Mouse (Mus musculus) common myeloid progenitor, adult 5-6 weeks (primary cell): ENCODE measurements at regions not wholly inside any gene's neighbourhood (a gene's known extent, or its start where the extent isn't known, plus 50 kb on each side); places are given as distances from the start of the nearest gene placed in this dataset.

Experiments used
- ATAC-seq: replicated peaks from 2 replicates; pipeline ENCODE4 v1.8.0; 2016; ENCODE audit warnings: low read depth, mild to moderate bottlenecking, moderate TSS enrichment, inconsistent platforms; ENCODE audit not compliant: poor library complexity, severe bottlenecking

DNA sequence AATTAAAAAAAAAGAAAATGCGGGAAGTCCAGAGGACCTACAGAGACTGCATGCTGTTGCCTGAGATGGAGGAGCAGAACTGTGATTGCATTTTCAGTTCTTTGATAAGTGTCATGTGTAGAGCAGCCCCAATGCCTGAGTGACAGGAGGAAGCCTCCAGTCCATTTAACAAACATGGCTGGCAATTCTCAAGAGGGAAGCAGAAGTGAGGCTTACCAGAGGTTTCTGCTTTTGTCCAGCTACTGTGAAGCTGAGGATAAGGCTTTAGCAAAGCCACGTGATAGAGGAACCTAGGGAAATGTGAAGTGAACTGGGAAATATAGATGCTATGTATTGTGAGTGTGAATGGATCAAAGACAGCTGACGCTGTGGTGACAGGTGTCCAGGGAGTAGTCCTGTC, 56.6 kb downstream of the Sucnr1 start:
- peak; percentile 77 for ATAC-seq

- ATAC-seq: no peak
Measured at GRCm38 (mm10) chr3:60159865-60160264, 78.2 kb downstream of the Sucnr1 start.

- ATAC-seq: no peak
Measured at GRCm38 (mm10) chr3:60167633-60168032, 86.0 kb downstream of the Sucnr1 start.

- ATAC-seq: no peak
Measured at GRCm38 (mm10) chr3:60168135-60168926, 86.7 kb downstream of the Sucnr1 start.

DNA sequence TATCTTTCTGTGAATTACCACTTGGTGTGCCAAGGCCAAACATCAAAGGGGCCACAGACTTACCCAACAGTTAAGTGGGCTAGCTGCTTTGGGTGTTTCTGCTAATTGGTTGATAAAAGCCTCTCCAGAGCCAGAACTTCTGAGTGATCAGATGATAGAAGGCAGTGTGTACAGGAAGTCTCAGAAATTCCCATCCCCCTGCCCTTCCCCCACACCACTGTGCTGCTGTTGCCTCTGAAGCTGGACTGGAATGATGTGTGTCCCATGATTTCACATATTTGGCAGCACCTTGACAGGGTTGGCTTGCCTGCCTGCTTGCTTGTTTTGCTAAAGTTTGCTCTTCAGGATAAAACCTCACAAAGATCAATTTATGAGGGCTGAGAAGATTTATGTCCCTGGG, 87.9 kb downstream of the Sucnr1 start:
- no peak for ATAC-seq

DNA sequence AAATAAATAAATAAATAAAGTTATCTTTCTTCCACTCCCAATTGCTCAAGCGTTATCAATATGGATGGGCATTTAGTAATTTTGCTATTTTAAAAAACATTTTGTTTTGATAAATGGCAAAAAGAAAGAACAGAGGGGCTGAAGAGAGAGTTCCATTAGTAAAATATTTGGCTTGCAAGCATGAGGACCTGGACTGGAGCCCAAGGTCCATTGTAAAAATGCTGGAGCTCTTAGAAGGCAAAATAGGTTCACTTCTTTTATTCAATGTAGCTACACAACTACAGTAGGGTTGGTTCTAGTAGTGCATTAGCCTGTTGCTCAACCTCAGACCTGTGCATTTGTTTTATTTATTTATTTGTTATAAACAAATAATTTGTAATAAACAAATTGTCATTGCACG, 102.8 kb downstream of the Sucnr1 start:
- no peak for ATAC-seq

DNA sequence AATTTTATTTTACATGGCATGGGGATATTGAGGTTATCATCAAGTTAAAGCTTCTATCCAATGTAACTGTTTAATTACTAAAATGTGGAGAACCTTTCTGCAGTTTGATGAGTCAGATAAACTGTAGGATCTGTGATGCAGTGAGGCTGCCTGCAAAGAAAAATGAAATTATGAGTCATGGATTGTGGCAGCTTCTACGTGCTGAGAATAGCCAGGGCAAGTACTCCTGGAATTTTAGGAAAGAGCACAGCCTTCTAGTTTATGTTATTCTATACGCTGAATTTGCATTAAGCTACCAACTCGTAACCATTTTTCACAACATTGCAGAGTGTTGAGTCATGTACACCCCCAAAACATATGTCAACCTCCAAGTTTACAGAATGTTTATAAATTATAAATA, 114.4 kb downstream of the Sucnr1 start:
- no peak for ATAC-seq

DNA sequence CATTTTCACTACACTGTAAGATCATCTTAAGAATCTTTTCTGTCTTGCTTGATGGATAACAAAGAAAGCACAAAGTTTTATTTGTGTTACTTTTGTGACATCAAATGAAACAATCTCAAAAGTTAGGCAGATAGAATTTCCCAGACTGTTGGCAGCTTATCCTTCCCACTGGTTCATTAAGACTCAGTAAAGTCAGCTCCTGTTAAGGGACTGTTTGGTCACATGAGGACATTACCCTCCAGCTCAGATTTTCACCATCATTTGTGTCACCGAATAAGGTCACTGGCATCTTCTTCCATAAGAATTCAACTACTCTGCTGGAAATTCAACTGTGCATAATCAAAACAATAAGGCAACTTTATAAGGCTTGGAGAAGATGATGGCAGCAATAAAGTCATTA, 126.3 kb downstream of the Sucnr1 start:
- ATAC-seq: no peak

DNA sequence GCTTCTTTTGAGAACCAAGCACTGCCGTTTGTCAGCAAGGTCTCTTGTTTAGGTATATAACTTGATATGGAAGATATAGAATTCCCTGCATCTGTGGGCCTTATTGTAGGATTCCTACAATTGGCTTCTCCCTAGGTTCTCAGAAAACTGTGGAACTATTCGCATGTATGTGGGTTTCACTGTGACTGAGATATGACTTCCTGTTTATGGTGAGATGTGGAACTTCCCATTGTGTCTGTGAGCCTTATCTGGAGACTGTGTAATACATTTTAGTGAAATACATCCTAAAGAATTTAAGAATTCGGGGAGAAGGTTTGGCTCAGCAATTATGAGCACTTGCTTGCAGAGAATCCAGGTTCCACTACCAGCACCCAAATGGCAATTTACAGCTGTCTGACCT, 137.3 kb downstream of the Sucnr1 start:
- peak; percentile 76; the same call in 1 of the 2 replicates for ATAC-seq

- ATAC-seq: peak; percentile 76
Measured at GRCm38 (mm10) chr3:60240664-60241063, 159.0 kb downstream of the Sucnr1 start.

- no peak for ATAC-seq
Measured at GRCm38 (mm10) chr3:60266666-60267415, 185.2 kb downstream of the Sucnr1 start.

DNA sequence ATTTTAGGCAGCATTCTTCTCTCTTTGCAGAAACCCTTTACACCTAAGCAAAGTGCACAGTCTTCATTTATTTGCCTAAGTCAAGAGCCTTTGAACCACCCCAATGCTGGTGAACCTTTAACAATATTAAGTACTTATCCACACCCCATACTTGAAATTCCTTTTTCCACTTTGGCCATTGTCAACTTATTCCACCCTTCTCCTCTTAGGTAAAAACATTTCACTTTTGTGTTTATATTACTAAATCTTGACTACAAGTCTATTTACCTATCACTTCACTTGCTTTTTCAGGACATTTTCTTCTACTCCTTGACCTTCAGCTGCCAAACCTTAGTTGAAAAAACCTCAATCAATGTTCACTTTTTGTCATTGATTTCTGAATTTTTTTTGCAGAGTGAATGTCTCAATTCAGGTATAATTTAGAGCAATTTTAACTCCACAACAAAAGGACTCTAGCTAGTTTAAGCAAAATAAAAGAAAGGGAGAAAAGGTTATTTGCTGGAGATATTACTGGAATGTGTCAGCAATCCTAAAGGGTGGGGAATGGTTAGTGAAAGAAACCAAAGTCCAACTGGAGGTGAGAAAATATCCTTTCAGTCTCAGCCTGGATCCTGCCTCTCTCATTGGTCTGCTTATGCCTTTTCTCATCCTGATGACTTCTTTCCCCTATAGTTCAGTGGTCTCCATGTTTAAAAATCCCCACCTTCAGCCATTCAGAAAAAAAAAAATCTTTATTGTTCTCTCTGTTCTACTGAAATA, 185.9 kb downstream of the Sucnr1 start:
- ATAC-seq: no peak

DNA sequence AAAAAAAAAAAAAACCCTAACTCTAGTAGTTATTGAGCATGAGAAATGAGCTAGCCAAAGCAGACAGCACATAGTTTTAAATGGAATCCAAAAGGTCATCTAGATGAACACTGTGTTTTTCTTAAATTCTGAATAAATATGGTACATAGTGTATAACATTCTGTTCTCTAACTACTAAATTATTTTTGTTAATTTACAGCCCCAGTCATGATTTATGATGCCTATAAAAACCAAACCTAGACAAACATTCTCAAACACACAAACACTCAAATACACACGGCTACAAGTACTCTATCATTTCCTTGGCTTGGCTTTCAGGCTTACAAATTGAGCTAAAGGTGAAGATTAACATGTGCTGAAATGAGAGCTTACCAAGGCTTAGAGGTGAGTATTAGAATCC, 188.8 kb downstream of the Sucnr1 start:
- ATAC-seq: no peak

- no peak for ATAC-seq
Measured at GRCm38 (mm10) chr3:60273744-60274143, 192.1 kb downstream of the Sucnr1 start.

DNA sequence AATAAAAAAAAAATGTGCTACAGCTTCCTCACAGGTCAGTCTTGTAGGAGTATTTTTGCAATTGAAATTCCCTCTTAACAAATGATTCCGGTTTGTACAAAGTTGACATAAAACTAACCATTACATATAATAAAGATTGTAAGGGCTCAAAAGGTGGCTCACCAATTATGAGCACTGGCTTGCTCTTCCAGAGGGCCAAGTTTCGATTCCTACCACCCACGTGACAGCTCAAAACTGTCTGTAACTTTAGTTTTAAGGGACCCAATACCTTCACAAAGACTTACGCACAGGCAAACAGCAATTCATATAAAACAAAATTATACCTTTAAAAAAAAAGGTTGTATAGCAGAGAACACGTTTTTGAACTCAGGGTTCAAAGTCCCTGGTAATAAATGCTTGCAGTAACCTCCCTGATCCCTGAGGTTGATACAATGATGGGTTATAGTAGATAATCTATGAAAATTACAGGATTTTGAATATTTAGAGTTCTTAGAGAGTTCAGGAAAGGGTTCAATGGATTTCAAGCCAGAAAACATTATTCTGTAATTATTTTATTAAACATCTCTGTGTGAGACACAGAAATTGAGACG, 193.7 kb downstream of the Sucnr1 start:
- ATAC-seq: no peak

DNA sequence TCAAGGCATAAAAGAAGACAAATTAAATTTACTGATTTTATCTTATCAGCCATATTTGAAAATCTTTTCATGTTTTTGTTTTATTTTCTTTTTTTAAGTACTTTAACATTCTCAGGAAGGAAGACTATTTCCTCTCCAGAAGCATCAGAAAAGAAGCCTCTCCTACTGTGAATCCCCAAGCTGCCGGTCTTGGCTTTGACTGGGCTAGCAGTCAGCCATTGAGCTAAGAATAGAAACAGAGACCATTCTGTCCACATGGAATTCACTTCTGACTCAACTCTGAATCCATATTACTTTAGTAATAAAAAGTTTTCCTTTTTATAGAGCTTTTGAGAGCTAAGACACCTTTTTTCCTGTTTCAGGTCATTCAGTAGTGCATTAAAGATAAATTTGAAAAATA, 194.8 kb upstream of the Mbnl1 start:
- no peak for ATAC-seq

DNA sequence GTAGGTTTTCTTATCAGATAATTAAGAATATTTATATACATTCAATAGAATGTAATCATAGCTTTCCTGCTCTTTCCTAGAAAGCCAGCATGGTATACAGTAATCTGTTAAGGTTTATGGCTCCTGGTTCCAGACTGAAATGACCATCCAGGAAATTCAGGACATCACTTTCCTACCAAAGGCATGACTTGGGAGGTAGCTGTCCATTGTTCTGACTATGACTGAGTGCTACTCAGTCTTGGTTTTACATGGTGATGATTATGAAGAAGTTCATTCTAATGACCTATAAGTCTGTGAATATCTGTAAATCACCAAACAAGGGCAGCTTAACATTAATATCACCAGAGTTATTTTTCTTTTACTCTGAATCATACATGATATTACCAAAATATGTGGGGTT, 191.4 kb upstream of the Mbnl1 start:
- no peak for ATAC-seq

GRCm38 (mm10) chr3:60281959-60282495, 190.6 kb upstream of the Mbnl1 start:
- ATAC-seq: no peak

GRCm38 (mm10) chr3:60292142-60292541, 180.5 kb upstream of the Mbnl1 start:
- ATAC-seq: no peak

GRCm38 (mm10) chr3:60292940-60293339, 179.7 kb upstream of the Mbnl1 start:
- ATAC-seq: no peak
